Mouse (Mus musculus) bone marrow macrophage, adult 2 months (primary cell): Measurements from ENCODE around the gene Antxr1.

ENCODE experiments used
- CTCF ChIP-seq: IDR thresholded peaks from 2 replicates; pipeline ENCODE4 v1.5.1; 2012; ENCODE audit warnings: low read depth, mild to moderate bottlenecking, low read length, moderate library complexity
- POLR2A ChIP-seq: IDR thresholded peaks from 2 replicates; pipeline ENCODE4 v1.6.1; 2012; ENCODE audit warnings: mild to moderate bottlenecking, low read depth, low read length, borderline replicate concordance

DNA sequence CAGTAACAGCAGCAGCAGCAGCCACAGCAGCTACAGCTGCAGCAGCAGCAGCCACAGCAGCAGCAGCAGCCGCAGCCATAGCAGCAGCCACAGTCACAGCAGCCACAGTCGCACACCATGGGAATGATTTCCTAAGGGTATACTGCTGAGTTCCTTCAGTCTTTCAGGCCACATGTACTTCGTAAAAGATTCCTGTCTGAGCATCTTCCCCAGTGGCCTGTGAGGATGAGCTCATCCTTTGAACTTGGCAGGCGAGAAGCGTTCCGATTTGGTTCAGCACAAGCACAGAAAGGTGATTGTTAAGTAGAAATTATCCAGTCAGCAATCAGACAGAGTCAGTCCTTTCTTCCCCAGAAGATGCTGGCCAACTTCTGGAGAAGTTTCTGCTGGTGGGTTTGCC is 223.5 kb downstream of the Antxr1 start:
- TF ChIP-seq CTCF, result no peak
- TF ChIP-seq POLR2A, result no peak
